In genomic region chr5:138117199-138118015, GRCm38 (mm10) we compare ENCODE assay signal across 8 mouse cellular contexts. TPM values are rescaled to one million over a fixed set of nuclear protein-coding genes. Genes with fewer than 3 reads are reported as not detected.
DNase-seq lines count a peak whose midpoint lies in the region; ATAC-seq and TF ChIP-seq lines count a peak whose summit lies in the region.

No protein-coding gene starts in this region.

- peak overlapping the region; percentile 90 for H3K4me3 ChIP-seq in gastrocnemius, adult 2 months
- peak overlapping the region; percentile 85 for H3K4me3 ChIP-seq in embryonic fibroblast, embryonic 13.5 days (ENCODE audit: insufficient read depth, low read length)
- peak overlapping the region; percentile 75 for H3K4me3 ChIP-seq in limb, embryonic 10.5 days
- peak overlapping the region; percentile 72 for H3K4me3 ChIP-seq in neural tube, embryonic 15.5 days (replicated peaks)

- no peak for TF ChIP-seq CTCF in gastrocnemius, adult 2 months (IDR thresholded peaks at IDR 0.05)
- no peak for TF ChIP-seq CTCF in embryonic fibroblast, embryonic 13.5 days (IDR thresholded peaks at IDR 0.05; ENCODE audit: borderline replicate concordance, insufficient read depth, low read length)

- H3K9me3 ChIP-seq in limb, embryonic 10.5 days (replicated peaks) = no peaks in the 10 kb centered on the region
- no peaks in the 10 kb centered on the region for H3K9me3 ChIP-seq in neural tube, embryonic 15.5 days (replicated peaks)

- no peak for TF ChIP-seq POLR2A in embryonic fibroblast, embryonic 13.5 days (IDR thresholded peaks at IDR 0.05; ENCODE audit: low read depth, low read length)

- H3K27ac ChIP-seq in gastrocnemius, adult 2 months = peak overlapping the region; percentile 99
- H3K27ac ChIP-seq in embryonic fibroblast, embryonic 13.5 days (ENCODE audit: insufficient read depth, low read length) = peak overlapping the region; percentile 85
- peak overlapping the region; percentile 94 for H3K27ac ChIP-seq in limb, embryonic 10.5 days
- H3K27ac ChIP-seq in neural tube, embryonic 15.5 days (replicated peaks) = peak overlapping the region; percentile 97

- peak overlapping the region; percentile 76 for H3K4me2 ChIP-seq in neural tube, embryonic 15.5 days

- peak; percentile 37 for ATAC-seq in neural tube, embryonic 15.5 days (ENCODE audit: low FRiP score)

- DNase-seq in gastrocnemius, adult 2 months = no peak
- no peak for DNase-seq in gastrocnemius, postnatal 36 days
- DNase-seq in CD4-positive, CD25-positive, alpha-beta regulatory T cell, adult 2 months (ENCODE audit: low read depth, low spot score) = peak; percentile 31
- DNase-seq in limb, embryonic 10.5 days (ENCODE audit: low spot score) = no peak
- DNase-seq in left cerebral cortex, adult 18-20 months (ENCODE audit: low spot score in 2 of 2) = no peak
- no peak for DNase-seq in testis, postnatal 10 days (ENCODE audit: low spot score)

- no peaks in the 10 kb centered on the region for H3K4me1 ChIP-seq in embryonic fibroblast, embryonic 13.5 days (ENCODE audit: control insufficient read depth, insufficient read depth, low read length)
- H3K4me1 ChIP-seq in limb, embryonic 10.5 days = peaks cover 12% of the 10 kb centered on the region
- peaks cover 23% of the 10 kb centered on the region for H3K4me1 ChIP-seq in neural tube, embryonic 15.5 days

- intact Hi-C loops in gastrocnemius, adult 2 months (cut with DNase I) = loop anchor here (1.0 to 2.0 kb wide), 3 partner anchors 33 to 77 kb away; partner anchors contain the start of genes Mblac1, Zfp113 and Zkscan1
- intact Hi-C loops in gastrocnemius, postnatal 36 days (cut with DNase I) = loop anchor here (2.0 kb wide), 1 partner anchor 43 kb away; the partner anchor contains the start of gene Cops6

- peak overlapping the region; percentile 83 for H3K9ac ChIP-seq in neural tube, embryonic 15.5 days (replicated peaks)

- no peaks in the 10 kb centered on the region for H3K27me3 ChIP-seq in limb, embryonic 10.5 days (ENCODE audit: low read depth, poor library complexity, severe bottlenecking)
- H3K27me3 ChIP-seq in neural tube, embryonic 15.5 days (replicated peaks) = no peaks in the 10 kb centered on the region

- WGBS in limb, embryonic 10.5 days = 11% methylated on average over 16 of the region's 16 CpGs
- 6% methylated on average over 16 of the region's 16 CpGs for WGBS in neural tube, embryonic 15.5 days

- H3K36me3 ChIP-seq in limb, embryonic 10.5 days = peaks cover 34% of the 10 kb centered on the region
- H3K36me3 ChIP-seq in neural tube, embryonic 15.5 days = peaks cover 15% of the 10 kb centered on the region

RNA-seq across cellular contexts. Expression of gene Zscan21, which starts 0.7 kb away (rescaled TPM):
- 10 to 100 TPM; 12.7 to 17.0 TPM for total RNA-seq in gastrocnemius, adult 2 months (2021)
- 10 to 100 TPM; 10.1 to 12.8 TPM for total RNA-seq in gastrocnemius, postnatal 36 days (2021)
- 15.0 and 22.2 TPM in 2 replicates for polyA plus RNA-seq in embryonic fibroblast, embryonic 13.5 days (2011; ENCODE audit: insufficient read length, low read depth, missing spikeins)
- polyA plus RNA-seq in limb, embryonic 10.5 days (2016; fragmentation: Nextera tagmentation; extraction: Ambion mirVana) = 87.1 and 97.2 TPM in 2 replicates
- 75.3 and 80.5 TPM in 2 replicates for polyA plus RNA-seq in neural tube, embryonic 15.5 days (2015; fragmentation: Nextera tagmentation; extraction: Ambion mirVana)
- 10 to 100 TPM; 17.2 to 17.4 TPM for total RNA-seq in left cerebral cortex, adult 18-20 months (2021)

RNA-seq across cellular contexts. Expression of gene Zkscan1, which starts 32.5 kb away (rescaled TPM):
- 10 to 100 TPM; 10.7 to 10.8 TPM for total RNA-seq in gastrocnemius, adult 2 months (2021)
- 10 to 100 TPM in 1 of 2 experiments, 1 to 10 TPM in 1; 7.0 to 10.2 TPM for total RNA-seq in gastrocnemius, postnatal 36 days (2021)
- 24.1 and 25.2 TPM in 2 replicates for polyA plus RNA-seq in embryonic fibroblast, embryonic 13.5 days (2011; ENCODE audit: insufficient read length, low read depth, missing spikeins)
- 24.5 and 29.4 TPM in 2 replicates for polyA plus RNA-seq in limb, embryonic 10.5 days (2016; fragmentation: Nextera tagmentation; extraction: Ambion mirVana)
- polyA plus RNA-seq in neural tube, embryonic 15.5 days (2015; fragmentation: Nextera tagmentation; extraction: Ambion mirVana) = 17.3 and 18.2 TPM in 2 replicates
- 10 to 100 TPM; 40.5 to 42.3 TPM for total RNA-seq in left cerebral cortex, adult 18-20 months (2021)

RNA-seq across cellular contexts. Expression of gene Zfp113, which starts 38.1 kb away (rescaled TPM):
- 1 to 10 TPM; 3.7 to 6.9 TPM for total RNA-seq in gastrocnemius, adult 2 months (2021)
- 1 to 10 TPM; 2.5 to 5.4 TPM for total RNA-seq in gastrocnemius, postnatal 36 days (2021)
- polyA plus RNA-seq in embryonic fibroblast, embryonic 13.5 days (2011; ENCODE audit: insufficient read length, low read depth, missing spikeins) = 11.9 and 13.2 TPM in 2 replicates
- polyA plus RNA-seq in limb, embryonic 10.5 days (2016; fragmentation: Nextera tagmentation; extraction: Ambion mirVana) = 29.7 and 36.3 TPM in 2 replicates
- 22.0 and 24.9 TPM in 2 replicates for polyA plus RNA-seq in neural tube, embryonic 15.5 days (2015; fragmentation: Nextera tagmentation; extraction: Ambion mirVana)
- total RNA-seq in left cerebral cortex, adult 18-20 months (2021) = 10 to 100 TPM; 11.2 to 12.6 TPM

RNA-seq across cellular contexts. Expression of gene Cops6, which starts 43.5 kb away (rescaled TPM):
- 100 to 1,000 TPM in 1 of 2 experiments, 10 to 100 TPM in 1; 97.7 to 111 TPM for total RNA-seq in gastrocnemius, adult 2 months (2021)
- total RNA-seq in gastrocnemius, postnatal 36 days (2021) = 10 to 100 TPM; 92.5 to 95.9 TPM
- polyA plus RNA-seq in embryonic fibroblast, embryonic 13.5 days (2011; ENCODE audit: insufficient read length, low read depth, missing spikeins) = 162 and 184 TPM in 2 replicates
- 381 and 386 TPM in 2 replicates for polyA plus RNA-seq in limb, embryonic 10.5 days (2016; fragmentation: Nextera tagmentation; extraction: Ambion mirVana)
- 325 and 328 TPM in 2 replicates for polyA plus RNA-seq in neural tube, embryonic 15.5 days (2015; fragmentation: Nextera tagmentation; extraction: Ambion mirVana)
- total RNA-seq in left cerebral cortex, adult 18-20 months (2021) = 100 to 1,000 TPM; 142 to 146 TPM

RNA-seq across cellular contexts. Expression of gene Ap4m1, which starts 54.4 kb away (rescaled TPM):
- 10 to 100 TPM in 1 of 2 experiments, 1 to 10 TPM in 1; 8.4 to 10.3 TPM for total RNA-seq in gastrocnemius, adult 2 months (2021)
- total RNA-seq in gastrocnemius, postnatal 36 days (2021) = 1 to 10 TPM; 6.9 to 8.3 TPM
- polyA plus RNA-seq in embryonic fibroblast, embryonic 13.5 days (2011; ENCODE audit: insufficient read length, low read depth, missing spikeins) = 22.2 and 26.5 TPM in 2 replicates
- polyA plus RNA-seq in limb, embryonic 10.5 days (2016; fragmentation: Nextera tagmentation; extraction: Ambion mirVana) = 26.4 and 32.0 TPM in 2 replicates
- 22.8 and 23.0 TPM in 2 replicates for polyA plus RNA-seq in neural tube, embryonic 15.5 days (2015; fragmentation: Nextera tagmentation; extraction: Ambion mirVana)
- 10 to 100 TPM; 19.9 to 22.1 TPM for total RNA-seq in left cerebral cortex, adult 18-20 months (2021)
